In the genomic region with DNA sequence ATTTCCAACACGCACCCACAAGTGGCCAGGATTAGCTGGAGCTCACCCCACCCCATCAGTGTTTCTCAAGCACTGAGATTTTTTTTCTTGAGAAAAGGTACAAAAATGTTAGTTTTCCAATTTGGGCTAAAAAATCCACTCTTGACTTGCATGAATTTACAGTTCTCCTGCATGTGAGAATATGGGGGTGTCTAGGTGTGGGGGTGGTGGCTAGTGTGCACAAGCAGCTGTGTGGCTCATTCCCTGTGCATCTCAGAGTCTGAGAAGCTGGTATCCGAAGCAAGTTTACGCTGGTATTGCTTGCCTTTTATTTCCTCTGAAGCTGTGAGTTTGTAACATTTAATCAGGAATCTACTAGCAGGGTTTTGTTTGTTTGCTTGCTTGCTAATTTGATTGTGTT, we compare ENCODE assay signal across 20 mouse cellular contexts. TPM values are rescaled to one million over a fixed set of nuclear protein-coding genes. Genes with fewer than 3 reads are reported as not detected.
"Had no signal": no experiment of that assay in that cellular context is flagged by ENCODE, and none has a peak within 500 bp of the region (broad histone marks: within the 10 kb centered on the region; RNA-seq: fewer than 3 reads in every experiment).

No protein-coding gene starts in this region.

- DNase-seq: kidney, adult 2 months; kidney, postnatal 25 days; layer of hippocampus, adult 9-11 months; layer of hippocampus, postnatal 36 days; liver; lung, adult 18-20 months; lung, postnatal 10 days; lung, postnatal 36 days; thymus, adult 2 months; thymus, postnatal 14 days; thymus, postnatal 4 days had no signal

RNA-seq across cellular contexts. Expression of a gene that starts 37.1 kb away (rescaled TPM):
- total RNA-seq: monocyte, adult 5-6 weeks; neutrophil, adult 5-6 weeks had no signal
- polyA plus RNA-seq: intestine, postnatal 0 days; kidney, postnatal 0 days; limb, embryonic 10.5 days; liver, embryonic 12.5 days; liver, embryonic 15.5 days; midbrain, embryonic 10.5 days; myocyte; thymus, adult 2 months had no signal
